Mouse (Mus musculus): ENCODE measurements around the gene Pax5. TPM values are rescaled to one million over a fixed set of nuclear protein-coding genes. Genes with fewer than 3 reads are reported as not detected.

Pax5 gene
- polyA plus RNA-seq, 1 experiment from 2014 or later: 0.26 TPM

GRCm38 (mm10) chr4:44623435-44623727, 86.9 kb downstream of the Pax5 start:
- H3K4me2 ChIP-seq: no peak overlapping the region
- no peaks in the 10 kb centered on the region for H3K9me3 ChIP-seq (replicated peaks)
- no peak for ATAC-seq (ENCODE audit: insufficient read depth)
- H3K27me3 ChIP-seq: no peaks in the 10 kb centered on the region
- no peaks in the 10 kb centered on the region for H3K36me3 ChIP-seq (replicated peaks)
- no peak overlapping the region for H3K9ac ChIP-seq
- no peak overlapping the region for H3K4me3 ChIP-seq (replicated peaks)
- 62% methylated on average over 5 of the region's 5 CpGs for WGBS (ENCODE audit: insufficient replicate concordance)
- no peaks in the 10 kb centered on the region for H3K4me1 ChIP-seq (replicated peaks)
- no peak overlapping the region for H3K27ac ChIP-seq (replicated peaks)

- H3K4me1 ChIP-seq (replicated peaks): no peaks in the 10 kb centered on the region
- H3K9me3 ChIP-seq (replicated peaks): no peaks in the 10 kb centered on the region
- H3K27me3 ChIP-seq: no peaks in the 10 kb centered on the region
- no peak for ATAC-seq (ENCODE audit: insufficient read depth)
- 67% methylated on average over 17 of the region's 17 CpGs for WGBS (ENCODE audit: insufficient replicate concordance)
- no peak overlapping the region for H3K27ac ChIP-seq (replicated peaks)
- H3K4me3 ChIP-seq (replicated peaks): no peak overlapping the region
- H3K4me2 ChIP-seq: no peak overlapping the region
- H3K36me3 ChIP-seq (replicated peaks): no peaks in the 10 kb centered on the region
- H3K9ac ChIP-seq: no peak overlapping the region
These were observed 87.4 kb downstream of the Pax5 start for GRCm38 (mm10) chr4:44622682-44623434.

GRCm38 (mm10) chr4:44620241-44620640, 90.0 kb downstream of the Pax5 start:
- no peak overlapping the region for H3K27ac ChIP-seq (replicated peaks)
- ATAC-seq (ENCODE audit: insufficient read depth): no peak
- no peaks in the 10 kb centered on the region for H3K4me1 ChIP-seq (replicated peaks)
- no peaks in the 10 kb centered on the region for H3K9me3 ChIP-seq (replicated peaks)
- no peak overlapping the region for H3K4me3 ChIP-seq (replicated peaks)
- H3K27me3 ChIP-seq: no peaks in the 10 kb centered on the region
- 78% methylated on average over 5 of the region's 5 CpGs for WGBS (ENCODE audit: insufficient replicate concordance)
- H3K9ac ChIP-seq: no peak overlapping the region
- H3K36me3 ChIP-seq (replicated peaks): no peaks in the 10 kb centered on the region
- no peak overlapping the region for H3K4me2 ChIP-seq

GRCm38 (mm10) chr4:44614066-44614667, 96.1 kb downstream of the Pax5 start:
- no peak overlapping the region for H3K9ac ChIP-seq
- ATAC-seq (ENCODE audit: insufficient read depth): no peak
- WGBS (ENCODE audit: insufficient replicate concordance): 65% methylated on average over 8 of the region's 8 CpGs
- no peak overlapping the region for H3K4me3 ChIP-seq (replicated peaks)
- no peak overlapping the region for H3K27ac ChIP-seq (replicated peaks)
- H3K4me1 ChIP-seq (replicated peaks): no peaks in the 10 kb centered on the region
- no peaks in the 10 kb centered on the region for H3K27me3 ChIP-seq
- no peaks in the 10 kb centered on the region for H3K9me3 ChIP-seq (replicated peaks)
- H3K36me3 ChIP-seq (replicated peaks): no peaks in the 10 kb centered on the region
- H3K4me2 ChIP-seq: no peak overlapping the region

- Histone ChIP-seq H3K36me3 (replicated peaks) (no peaks in the 10 kb centered on the region), H3K9me3 (replicated peaks) (no peaks in the 10 kb centered on the region), H3K27me3 (no peaks in the 10 kb centered on the region), H3K4me2 (no peak overlapping the region), H3K4me1 (replicated peaks) (no peaks in the 10 kb centered on the region), H3K4me3 (replicated peaks) (no peak overlapping the region), H3K27ac (replicated peaks) (no peak overlapping the region), H3K9ac (no peak overlapping the region)
- 48% methylated on average over 3 of the region's 3 CpGs for WGBS (ENCODE audit: insufficient replicate concordance)
- ATAC-seq (ENCODE audit: insufficient read depth): no peak
These were observed 97.9 kb downstream of the Pax5 start for GRCm38 (mm10) chr4:44612392-44612791.

- 49% methylated on average over 2 of the region's 2 CpGs for WGBS (ENCODE audit: insufficient replicate concordance)
- no peak overlapping the region for H3K9ac ChIP-seq
These were observed 104.8 kb downstream of the Pax5 start for GRCm38 (mm10) chr4:44605453-44605852.

GRCm38 (mm10) chr4:44602257-44602801, 108.0 kb downstream of the Pax5 start:
- no peak overlapping the region for H3K4me3 ChIP-seq (replicated peaks)
- H3K4me2 ChIP-seq: no peak overlapping the region
- H3K27me3 ChIP-seq: no peaks in the 10 kb centered on the region
- no peak overlapping the region for H3K9ac ChIP-seq
- H3K36me3 ChIP-seq (replicated peaks): no peaks in the 10 kb centered on the region
- H3K4me1 ChIP-seq (replicated peaks): no peaks in the 10 kb centered on the region
- no peaks in the 10 kb centered on the region for H3K9me3 ChIP-seq (replicated peaks)
- no peak overlapping the region for H3K27ac ChIP-seq (replicated peaks)
- no peak for ATAC-seq (ENCODE audit: insufficient read depth)
- WGBS (ENCODE audit: insufficient replicate concordance): 27% methylated on average over 5 of the region's 5 CpGs

More at GRCm38 (mm10) chr4:44605453-44605852, 104.8 kb downstream of the Pax5 start:
- H3K4me2 ChIP-seq: no peak overlapping the region
- no peak overlapping the region for H3K4me3 ChIP-seq (replicated peaks)
- no peaks in the 10 kb centered on the region for H3K4me1 ChIP-seq (replicated peaks)
- no peak for ATAC-seq (ENCODE audit: insufficient read depth)
- no peak overlapping the region for H3K27ac ChIP-seq (replicated peaks)
- H3K9me3 ChIP-seq (replicated peaks): no peaks in the 10 kb centered on the region
- H3K27me3 ChIP-seq: no peaks in the 10 kb centered on the region
- H3K36me3 ChIP-seq (replicated peaks): no peaks in the 10 kb centered on the region

GRCm38 (mm10) chr4:44601370-44601769, 108.9 kb downstream of the Pax5 start:
- Histone ChIP-seq H3K27me3 (no peaks in the 10 kb centered on the region), H3K9ac (no peak overlapping the region), H3K9me3 (replicated peaks) (no peaks in the 10 kb centered on the region), H3K4me2 (no peak overlapping the region), H3K27ac (replicated peaks) (no peak overlapping the region), H3K36me3 (replicated peaks) (no peaks in the 10 kb centered on the region), H3K4me3 (replicated peaks) (no peak overlapping the region), H3K4me1 (replicated peaks) (no peaks in the 10 kb centered on the region)
- whole genome bisulfite sequencing (ENCODE audit: insufficient replicate concordance): 59% methylated on average over 8 of the region's 8 CpGs
- no peak for ATAC-seq (ENCODE audit: insufficient read depth)

- Histone ChIP-seq H3K9ac (no peak overlapping the region), H3K27me3 (no peaks in the 10 kb centered on the region), H3K4me2 (no peak overlapping the region), H3K4me3 (replicated peaks) (no peak overlapping the region), H3K36me3 (replicated peaks) (no peaks in the 10 kb centered on the region), H3K27ac (replicated peaks) (no peak overlapping the region), H3K4me1 (replicated peaks) (no peaks in the 10 kb centered on the region), H3K9me3 (replicated peaks) (no peaks in the 10 kb centered on the region)
- WGBS (ENCODE audit: insufficient replicate concordance): 54% methylated on average over 5 of the region's 5 CpGs
- no peak for ATAC-seq (ENCODE audit: insufficient read depth)
These were observed 109.4 kb downstream of the Pax5 start for GRCm38 (mm10) chr4:44600875-44601274.

- H3K27me3 ChIP-seq: no peaks in the 10 kb centered on the region
- no peak for ATAC-seq (ENCODE audit: insufficient read depth)
- no peak overlapping the region for H3K4me3 ChIP-seq (replicated peaks)
- H3K27ac ChIP-seq (replicated peaks): no peak overlapping the region
- H3K9ac ChIP-seq: no peak overlapping the region
- 61% methylated on average over 9 of the region's 9 CpGs for WGBS (ENCODE audit: insufficient replicate concordance)
- H3K9me3 ChIP-seq (replicated peaks): no peaks in the 10 kb centered on the region
- H3K36me3 ChIP-seq (replicated peaks): no peaks in the 10 kb centered on the region
- H3K4me1 ChIP-seq (replicated peaks): no peaks in the 10 kb centered on the region
- no peak overlapping the region for H3K4me2 ChIP-seq
These were observed 112.3 kb downstream of the Pax5 start for GRCm38 (mm10) chr4:44597965-44598364.

- Histone ChIP-seq H3K4me2 (no peak overlapping the region), H3K9ac (no peak overlapping the region), H3K27me3 (no peaks in the 10 kb centered on the region), H3K4me1 (replicated peaks) (no peaks in the 10 kb centered on the region), H3K36me3 (replicated peaks) (no peaks in the 10 kb centered on the region), H3K27ac (replicated peaks) (no peak overlapping the region), H3K9me3 (replicated peaks) (no peaks in the 10 kb centered on the region), H3K4me3 (replicated peaks) (no peak overlapping the region)
- whole genome bisulfite sequencing (ENCODE audit: insufficient replicate concordance): 68% methylated on average over 2 of the region's 2 CpGs
- no peak for ATAC-seq (ENCODE audit: insufficient read depth)
These were observed 117.2 kb downstream of the Pax5 start for GRCm38 (mm10) chr4:44593091-44593490.

Data from liver, embryonic 15.5 days (tissue).